Mouse (Mus musculus): ENCODE results near the gene Pik3ap1. TPM values are rescaled to one million over a fixed set of nuclear protein-coding genes. Genes with fewer than 3 reads are reported as not detected.
"Not testable (repeated sequence)": the region's sequence is repeated elsewhere in the genome, so short reads cannot be mapped to it uniquely, and the experiment has no call there.

Pik3ap1 gene
- total RNA-seq, 2 experiments from 2014 or later = 2.4 to 2.6 TPM

- DNase-seq (ENCODE audit: low spot score in 2 of 2) = no peak
Observed at GRCm38 (mm10) chr19:41332986-41333385, 51.9 kb downstream of the Pik3ap1 start.

GRCm38 (mm10) chr19:41332228-41332627 lies 52.7 kb downstream of the Pik3ap1 start:
- DNase-seq (ENCODE audit: low spot score in 2 of 2) = no peak

GRCm38 (mm10) chr19:41330401-41330800 lies 54.5 kb downstream of the Pik3ap1 start:
- DNase-seq (ENCODE audit: low spot score in 2 of 2) = no peak

GRCm38 (mm10) chr19:41329961-41330360 lies 54.9 kb downstream of the Pik3ap1 start:
- no peak for DNase-seq (ENCODE audit: low spot score in 2 of 2)

GRCm38 (mm10) chr19:41328743-41329142 lies 56.2 kb downstream of the Pik3ap1 start:
- DNase-seq (ENCODE audit: low spot score in 2 of 2) = no peak

- DNase-seq (ENCODE audit: low spot score in 2 of 2) = no peak
Observed at GRCm38 (mm10) chr19:41323813-41324212, 61.1 kb downstream of the Pik3ap1 start.

GRCm38 (mm10) chr19:41323125-41323524 lies 61.8 kb downstream of the Pik3ap1 start:
- DNase-seq (ENCODE audit: low spot score in 2 of 2) = no peak

GRCm38 (mm10) chr19:41321149-41321548 lies 63.8 kb downstream of the Pik3ap1 start:
- DNase-seq (ENCODE audit: low spot score in 2 of 2) = no peak

- DNase-seq (ENCODE audit: low spot score in 2 of 2) = peak; percentile 47 to 59
Observed at GRCm38 (mm10) chr19:41317315-41318095, 67.4 kb downstream of the Pik3ap1 start.

- no peak for DNase-seq (ENCODE audit: low spot score in 2 of 2)
Observed at GRCm38 (mm10) chr19:41314696-41315095, 70.2 kb downstream of the Pik3ap1 start.

- DNase-seq (ENCODE audit: low spot score in 2 of 2) = no peak
Observed at GRCm38 (mm10) chr19:41313663-41314062, 71.2 kb downstream of the Pik3ap1 start.

- not testable (repeated sequence) for DNase-seq (ENCODE audit: low spot score in 2 of 2)
Observed at GRCm38 (mm10) chr19:41312587-41312986, 72.3 kb downstream of the Pik3ap1 start.

- DNase-seq (ENCODE audit: low spot score in 2 of 2) = no peak
Observed at GRCm38 (mm10) chr19:41312027-41312426, 72.9 kb downstream of the Pik3ap1 start.

- peak in 1 of 2 experiments; percentile 11 for DNase-seq (ENCODE audit: low spot score in 2 of 2)
Observed at GRCm38 (mm10) chr19:41310971-41311703, 73.8 kb downstream of the Pik3ap1 start.

GRCm38 (mm10) chr19:41303933-41304332 lies 81.0 kb downstream of the Pik3ap1 start:
- DNase-seq (ENCODE audit: low spot score in 2 of 2) = no peak

- no peak for DNase-seq (ENCODE audit: low spot score in 2 of 2)
Observed at GRCm38 (mm10) chr19:41303433-41303832, 81.5 kb downstream of the Pik3ap1 start.

GRCm38 (mm10) chr19:41301856-41302255 lies 83.0 kb downstream of the Pik3ap1 start:
- no peak for DNase-seq (ENCODE audit: low spot score in 2 of 2)

- no peak for DNase-seq (ENCODE audit: low spot score in 2 of 2)
Observed at GRCm38 (mm10) chr19:41299446-41299845, 85.5 kb downstream of the Pik3ap1 start.

- no peak for DNase-seq (ENCODE audit: low spot score in 2 of 2)
Observed at GRCm38 (mm10) chr19:41290952-41291619, 93.8 kb downstream of the Pik3ap1 start.

- DNase-seq (ENCODE audit: low spot score in 2 of 2) = no peak
Observed at GRCm38 (mm10) chr19:41288568-41288967, 96.3 kb downstream of the Pik3ap1 start.

GRCm38 (mm10) chr19:41287224-41287623 lies 97.7 kb downstream of the Pik3ap1 start:
- DNase-seq (ENCODE audit: low spot score in 2 of 2) = no peak

- DNase-seq (ENCODE audit: low spot score in 2 of 2) = no peak
Observed at GRCm38 (mm10) chr19:41284515-41284914, 100.4 kb downstream of the Pik3ap1 start.

All from left cerebral cortex, adult 18-20 months (tissue).